Mouse (Mus musculus) MEL (cell line): ENCODE measurements around the gene Hist1h2ak. TPM values are rescaled to one million over a fixed set of nuclear protein-coding genes. Genes with fewer than 3 reads are reported as not detected.
A peak's percentile ranks its signal among the peaks of the same experiment; 100 is the strongest.

ENCODE experiments used
- DNase-seq: peaks from one replicate; pipeline ENCODE4 v3.0.0; 2011; ENCODE audit warnings: low read depth, low spot score
- H3K27ac ChIP-seq: 2 replicates; pipeline ENCODE4 v1.5.1; 2012; ENCODE audit warnings: low read depth, mild to moderate bottlenecking, control low read depth, low read length, moderate library complexity; ENCODE audit not compliant: control insufficient read depth
- H3K27me3 ChIP-seq, 2 experiments: fragments of 150-350 bp in 1 of 2; sonication (generic) in 1 of 2; 2 replicates each; pipeline ENCODE4 v1.6.1; 2012; ENCODE audit warnings: low read length in 2 of 2, mild to moderate bottlenecking in 2 of 2, improper control_type of control experiment in 1 of 2, moderate library complexity in 1 of 2; ENCODE audit not compliant: insufficient read depth in 2 of 2, control insufficient read depth in 1 of 2
- H3K36me3 ChIP-seq, 2 experiments: 2 replicates each; pipeline ENCODE4 v1.6.1; 2012 to 2014; ENCODE audit warnings: low read length in 2 of 2, improper control_type of control experiment in 1 of 2, inconsistent platforms in 1 of 2, mild to moderate bottlenecking in 1 of 2; ENCODE audit not compliant: insufficient read depth in 2 of 2, control insufficient read depth in 1 of 2
- H3K4me1 ChIP-seq, 2 experiments: fragments of 150-350 bp in 1 of 2; sonication (generic) in 1 of 2; 2 replicates each; pipeline ENCODE4 v1.6.1; 2012; ENCODE audit warnings: low read length in 2 of 2, improper control_type of control experiment in 1 of 2, mild to moderate bottlenecking in 1 of 2; ENCODE audit not compliant: insufficient read depth in 2 of 2, control insufficient read depth in 1 of 2
- H3K4me3 ChIP-seq, 2 experiments: fragments of 150-350 bp in 1 of 2; sonication (generic) in 1 of 2; 2 replicates each; pipeline ENCODE4 v1.5.1; 2012; ENCODE audit warnings: low read depth in 2 of 2, low read length in 2 of 2, mild to moderate bottlenecking in 2 of 2, moderate library complexity in 2 of 2, control low read depth in 1 of 2, improper control_type of control experiment in 1 of 2; ENCODE audit not compliant: control insufficient read depth in 1 of 2, insufficient read depth in 1 of 2
- H3K79me2 ChIP-seq: 2 replicates; pipeline ENCODE4 v1.6.1; 2012; ENCODE audit warnings: mild to moderate bottlenecking, low read length, moderate library complexity; ENCODE audit not compliant: control insufficient read depth, poor library complexity, insufficient read depth
- H3K9ac ChIP-seq: 2 replicates; pipeline ENCODE4 v1.6.1; 2012; ENCODE audit warnings: low read depth, mild to moderate bottlenecking, control low read depth, low read length, moderate library complexity; ENCODE audit not compliant: control insufficient read depth, poor library complexity, severe bottlenecking
- H3K9me3 ChIP-seq: fragments of 150-350 bp; sonication (generic); replicated peaks from 2 replicates; pipeline ENCODE4 v1.6.1; 2012; ENCODE audit warnings: mild to moderate bottlenecking, low read length, improper control_type of control experiment, moderate library complexity; ENCODE audit not compliant: insufficient read depth
- CHD1 ChIP-seq: IDR thresholded peaks from 2 replicates; pipeline ENCODE4 v1.6.1; 2012; ENCODE audit warnings: low read depth, mild to moderate bottlenecking, inconsistent platforms, low read length, improper control_type of control experiment
- CHD2 ChIP-seq: IDR thresholded peaks from 2 replicates; pipeline ENCODE4 v1.6.1; 2011; ENCODE audit warnings: low read length, improper control_type of control experiment
- E2F4 ChIP-seq: IDR thresholded peaks from 2 replicates; pipeline ENCODE4 v1.6.1; 2011; ENCODE audit warnings: low read depth, low read length, improper control_type of control experiment, borderline replicate concordance
- ETS1 ChIP-seq: IDR thresholded peaks from 2 replicates; pipeline ENCODE4 v1.6.1; 2012; ENCODE audit warnings: low read depth, mild to moderate bottlenecking, inconsistent platforms, low read length, improper control_type of control experiment, moderate library complexity
- HCFC1 ChIP-seq: IDR thresholded peaks from 2 replicates; pipeline ENCODE4 v1.6.1; 2012; ENCODE audit warnings: low read depth, mild to moderate bottlenecking, inconsistent platforms, low read length, improper control_type of control experiment, moderate library complexity
- JUND ChIP-seq: IDR thresholded peaks from 2 replicates; pipeline ENCODE4 v1.6.1; 2011; ENCODE audit warnings: low read depth, mild to moderate bottlenecking, improper control_type of control experiment, low read length
- KAT2A ChIP-seq: conservative IDR thresholded peaks from 2 replicates; pipeline ENCODE4 v1.6.1; 2012; ENCODE audit warnings: low read depth, low read length, improper control_type of control experiment, inconsistent platforms
- MEF2A ChIP-seq: IDR thresholded peaks from 2 replicates; pipeline ENCODE4 v1.6.1; 2014; ENCODE audit warnings: low read depth, mild to moderate bottlenecking, inconsistent platforms, low read length, improper control_type of control experiment; ENCODE audit not compliant: poor library complexity, insufficient replicate concordance, severe bottlenecking; ENCODE audit errors: extremely low read depth
- MXI1 ChIP-seq: IDR thresholded peaks from 2 replicates; pipeline ENCODE4 v1.6.1; 2011; ENCODE audit warnings: mild to moderate bottlenecking, low read depth, low read length, improper control_type of control experiment
- POLR2A ChIP-seq, 2 experiments: IDR thresholded peaks; 2 replicates each; pipeline ENCODE4 v1.6.1; 2011 to 2012; ENCODE audit warnings: low read length in 2 of 2, mild to moderate bottlenecking in 2 of 2, control low read depth in 1 of 2, improper control_type of control experiment in 1 of 2, low read depth in 1 of 2, moderate library complexity in 1 of 2; ENCODE audit not compliant: control insufficient read depth in 1 of 2, insufficient read depth in 1 of 2, poor library complexity in 1 of 2
- POLR2AphosphoS5 ChIP-seq: IDR thresholded peaks from 2 replicates; pipeline ENCODE4 v1.6.1; 2012; ENCODE audit warnings: low read depth, borderline replicate concordance, mild to moderate bottlenecking, inconsistent platforms, low read length, moderate library complexity, mixed read lengths
- RAD21 ChIP-seq: IDR thresholded peaks from 2 replicates; pipeline ENCODE4 v1.6.1; 2011; ENCODE audit warnings: mild to moderate bottlenecking, low read depth, low read length, improper control_type of control experiment
- RCOR1 ChIP-seq: IDR thresholded peaks from 2 replicates; pipeline ENCODE4 v1.6.1; 2012; ENCODE audit warnings: low read depth, mild to moderate bottlenecking, inconsistent platforms, low read length, improper control_type of control experiment
- SIN3A ChIP-seq: IDR thresholded peaks from 2 replicates; pipeline ENCODE4 v1.6.1; 2012; ENCODE audit warnings: low read length, improper control_type of control experiment, inconsistent platforms
- TBP ChIP-seq: IDR thresholded peaks from 2 replicates; pipeline ENCODE4 v1.8.0; 2011; ENCODE audit warnings: low read depth, low read length, improper control_type of control experiment
- ZKSCAN1 ChIP-seq: IDR thresholded peaks from 2 replicates; pipeline ENCODE4 v1.6.1; 2012; ENCODE audit warnings: low read depth, mild to moderate bottlenecking, inconsistent platforms, low read length, improper control_type of control experiment, moderate library complexity
- polyA plus RNA-seq, 2 experiments: library from polyadenylated mRNA; stranded (reverse) in 1 of 2; unstranded in 1 of 2; fragments of >175 nt in 1 of 2; fragments of >200 nt in 1 of 2; gene quantifications; 2 replicates each; pipeline versions ENCODE4 v1.2.1 to v1.2.4; 2012; ENCODE audit warnings: low replicate concordance in 2 of 2, low read depth in 1 of 2; ENCODE audit not compliant: insufficient read length in 2 of 2, insufficient read depth in 1 of 2, missing spikeins in 1 of 2
- total RNA-seq: library from RNA; depleted of rRNA; stranded (reverse); fragments of 300-350 nt; gene quantifications from 2 replicates; pipeline ENCODE4 v1.2.3, GENCODE M21; 2012

Hist1h2ak gene
- total and polyA plus RNA-seq, 3 experiments, result 10.6 to 1,127 TPM; not detected in 1

DNA sequence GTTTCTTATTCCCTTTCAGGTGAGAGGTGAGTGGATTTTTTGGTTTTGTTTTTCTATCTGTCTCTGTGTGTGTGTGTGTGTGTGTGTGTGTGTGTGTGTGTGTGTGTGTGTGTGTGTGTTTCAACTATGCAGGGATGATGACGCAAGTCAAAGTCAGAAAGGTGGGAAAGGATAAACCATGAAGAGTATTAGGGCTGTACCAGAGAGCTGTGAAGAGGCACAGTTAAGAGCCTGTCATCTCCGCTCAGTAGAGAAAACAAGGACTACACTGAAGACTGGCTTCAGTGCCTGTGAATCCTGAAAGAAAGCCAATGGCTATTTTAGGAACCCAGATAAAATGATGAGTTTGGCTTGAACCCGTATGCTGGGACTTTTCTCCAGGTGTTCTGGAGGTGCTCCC, 1.8 kb downstream of the Hist1h2ak start:
- no peak for TF ChIP-seq MEF2A
- TF ChIP-seq MXI1, result no peak
- no peak for TF ChIP-seq CHD1
- no peak; a peak in 1 of 4 replicates for TF ChIP-seq POLR2A (IDR thresholded peaks at IDR 0.05; ENCODE audit: control insufficient read depth in 1 of 2, insufficient read depth in 1 of 2, low read depth in 1 of 2, low read length in 2 of 2, poor library complexity in 1 of 2)
- no peak for TF ChIP-seq ZKSCAN1
- no peak for TF ChIP-seq E2F4
- TF ChIP-seq ETS1, result no peak
- no peak for TF ChIP-seq RAD21
- TF ChIP-seq JUND, result no peak
- no peak for TF ChIP-seq RCOR1
- TF ChIP-seq KAT2A, result no peak
- no peak for TF ChIP-seq CHD2
- no peak for TF ChIP-seq POLR2AphosphoS5
- Histone ChIP-seq H3K27ac (peak overlapping the region; percentile 94), H3K36me3 (peaks cover 0 to 31% of the 10 kb centered on the region in 2 experiments; a peak in 2 of 4 replicates), H3K4me1 (peaks cover 0 to 12% of the 10 kb centered on the region in 2 experiments; a peak in 2 of 4 replicates), H3K4me3 (peak overlapping the region; percentile 6 to 39), H3K9me3 (no peaks in the 10 kb centered on the region), H3K79me2 (no peaks in the 10 kb centered on the region; the same call in 1 of the 2 replicates), H3K9ac (peak overlapping the region; percentile 80), H3K27me3 (no peaks in the 10 kb centered on the region)
- peak; percentile 81 for DNase-seq

DNA sequence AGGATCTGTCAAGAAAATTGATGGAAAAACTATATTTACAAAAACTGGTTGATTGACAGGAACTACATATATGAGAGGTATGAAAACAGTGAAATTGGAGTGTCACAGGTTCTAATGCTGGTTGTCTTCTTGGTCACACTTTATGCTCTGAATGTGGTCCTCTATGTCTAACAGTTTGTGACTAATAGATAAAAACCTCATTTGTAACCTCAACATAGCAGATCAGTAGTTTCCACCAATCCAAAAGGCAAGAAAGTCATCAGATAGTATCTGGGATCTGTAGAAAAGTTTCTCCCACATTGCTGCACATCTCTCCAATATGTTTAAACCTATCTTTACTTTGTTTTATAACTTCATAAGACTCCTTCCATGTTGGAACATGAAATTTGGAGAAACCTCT, 2.2 kb downstream of the Hist1h2ak start:
- Histone ChIP-seq H3K36me3 (peaks cover 0 to 32% of the 10 kb centered on the region in 2 experiments; a peak in 2 of 4 replicates), H3K4me1 (peaks cover 0 to 14% of the 10 kb centered on the region in 2 experiments; a peak in 2 of 4 replicates), H3K79me2 (no peaks in the 10 kb centered on the region; the same call in 1 of the 2 replicates), H3K9ac (peak overlapping the region; percentile 80), H3K27me3 (no peaks in the 10 kb centered on the region), H3K27ac (peak overlapping the region; percentile 94), H3K4me3 (peak overlapping the region in 1 of 2 experiments; percentile 6; a peak in 1 of 4 replicates), H3K9me3 (no peaks in the 10 kb centered on the region)
- TF ChIP-seq TBP (peak; percentile 63; the same call in 1 of the 2 replicates), HCFC1 (no peak), SIN3A (no peak)
- peak; percentile 80 for DNase-seq
